Mouse (Mus musculus) CD4-positive naive resting alpha-beta T cell, adult 57 days (primary cell): ENCODE data around the gene Gm7879. TPM values are rescaled to one million over a fixed set of nuclear protein-coding genes. Genes with fewer than 3 reads are reported as not detected.

Source experiments
- total RNA-seq: library from RNA; stranded (reverse); gene quantifications from one replicate; pipeline ENCODE4 v1.2.4, GENCODE M21; 2023

Gene Gm7879
- total RNA-seq = 7.8 TPM

DNA sequence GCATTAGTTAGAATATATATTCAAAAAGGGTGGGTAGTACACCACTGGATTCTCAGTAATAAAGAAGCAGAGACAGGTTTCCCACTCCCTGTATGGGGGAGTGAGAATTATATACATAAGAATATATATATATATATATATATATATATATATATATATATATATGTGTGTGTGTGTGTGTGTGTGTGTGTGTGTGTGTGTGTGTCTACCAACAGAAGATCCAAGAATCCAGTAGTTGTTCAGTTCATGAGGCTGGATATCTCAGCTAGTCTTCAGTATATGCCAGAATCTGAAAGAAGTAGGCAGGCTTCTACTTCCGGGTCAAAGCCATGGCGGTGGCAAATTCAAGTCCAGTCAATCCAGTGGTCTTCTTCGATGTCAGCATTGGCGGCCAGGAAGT is at the start of gene Gm7879:
Gene Gm7879 (plus strand): TSS at position 301 of the 400 bp plus-strand sequence.

GRCm38 (mm10) chr5:43868253-43868652 is 44.7 kb upstream of the Gm7879 start, which contains the start of gene Cd38:
Gene Cd38 (plus strand): TSS chr5:43868553.

Other genes starting within 250 kb of the Gm7879 start
- gene Bst1, start 94.3 kb upstream of the Gm7879 start, total RNA-seq = not detected
- 55.2 TPM for gene Fbxl5, start 91.5 kb upstream of the Gm7879 start, total RNA-seq
- gene Cd38, start 44.6 kb upstream of the Gm7879 start, total RNA-seq = 5.6 TPM
- not detected for gene Fgfbp1, start 68.6 kb downstream of the Gm7879 start, total RNA-seq
- not detected for gene Prom1, start 188.9 kb downstream of the Gm7879 start, total RNA-seq